5 mouse cellular contexts compared by ENCODE assay signal in the genomic region with DNA sequence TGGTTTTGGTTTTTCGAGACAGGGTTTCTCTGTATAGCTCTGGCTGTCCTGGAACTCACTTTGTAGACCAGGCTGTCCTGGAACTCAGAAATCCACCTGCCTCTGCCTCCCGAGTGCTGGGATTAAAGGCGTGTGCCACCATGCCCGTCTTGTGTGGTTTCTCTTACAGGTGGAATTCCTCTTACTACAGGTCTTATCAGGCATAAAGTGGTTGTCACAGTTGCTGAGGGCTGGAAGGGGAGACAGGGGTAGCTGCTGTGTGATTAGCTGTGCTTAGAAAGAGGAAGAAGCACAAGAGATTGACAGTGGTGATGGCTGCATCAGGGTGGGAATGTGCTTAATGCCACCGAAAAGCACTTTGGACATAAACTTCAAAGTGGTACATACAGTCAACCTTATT.
A peak's percentile ranks its signal among the peaks of the same experiment; 100 is the strongest.
DNase-seq lines count a peak whose midpoint lies in the region; ATAC-seq and TF ChIP-seq lines count a peak whose summit lies in the region.
"Not testable (repeated sequence)": the region's sequence is repeated elsewhere in the genome, so short reads cannot be mapped to it uniquely, and the experiment has no call there.

No protein-coding gene starts in this region.

- peak overlapping the region; percentile 37; the same call in 1 of the 2 replicates for H3K27ac ChIP-seq in MEL (ENCODE audit: control insufficient read depth, low read depth, low read length)

- ATAC-seq in common myeloid progenitor, adult 5-6 weeks (replicated peaks; ENCODE audit: low read depth, poor library complexity, severe bottlenecking): peak; percentile 94
- ATAC-seq in megakaryocyte-erythroid progenitor cell, adult 5-6 weeks (replicated peaks; ENCODE audit: low FRiP score, low TSS enrichment, poor library complexity, severe bottlenecking): peak; percentile 64; the same call in 1 of the 2 replicates

- not testable (repeated sequence) for H3K79me2 ChIP-seq in MEL (ENCODE audit: control insufficient read depth, insufficient read depth, low read length, poor library complexity)

- H3K4me1 ChIP-seq in MEL (ENCODE audit: control insufficient read depth in 1 of 2, insufficient read depth in 2 of 2, low read length in 2 of 2): not testable (repeated sequence)

- TF ChIP-seq EP300 in MEL (IDR thresholded peaks at IDR 0.05; ENCODE audit: low read depth in 1 of 2, low read length in 2 of 2): peak; percentile 45 to 61; a peak in 2 of 4 replicates

- peak overlapping the region in 1 of 2 experiments; percentile 43; a peak in 2 of 4 replicates for H3K4me3 ChIP-seq in MEL (ENCODE audit: control insufficient read depth in 1 of 2, insufficient read depth in 1 of 2, low read depth in 2 of 2, low read length in 2 of 2)

- not testable (repeated sequence) for H3K36me3 ChIP-seq in MEL (ENCODE audit: control insufficient read depth in 1 of 2, insufficient read depth in 2 of 2, low read length in 2 of 2)

- not testable (repeated sequence) for H3K9ac ChIP-seq in MEL (ENCODE audit: control insufficient read depth, low read depth, low read length, poor library complexity, severe bottlenecking)

- DNase-seq in MEL (ENCODE audit: low read depth, low spot score): peak; percentile 86
- DNase-seq in heart, adult 11 months: peak; percentile 36
- DNase-seq in thymus, postnatal 0 days (ENCODE audit: low spot score): peak; percentile 45

- not testable (repeated sequence) for H3K27me3 ChIP-seq in MEL (ENCODE audit: control insufficient read depth in 1 of 2, insufficient read depth in 2 of 2, low read length in 2 of 2)

- TF ChIP-seq POLR2A in MEL (IDR thresholded peaks at IDR 0.05; ENCODE audit: control insufficient read depth in 1 of 2, insufficient read depth in 1 of 2, low read depth in 1 of 2, low read length in 2 of 2, poor library complexity in 1 of 2): not testable (repeated sequence)

- TF ChIP-seq CTCF in MEL (IDR thresholded peaks at IDR 0.05 in 2 of 3, conservative IDR thresholded peaks at IDR 0.05 in 1 of 3; ENCODE audit: control insufficient read depth in 1 of 3, insufficient read depth in 1 of 3, low read depth in 2 of 3, low read length in 3 of 3, poor library complexity in 1 of 3, severe bottlenecking in 1 of 3): not testable (repeated sequence)

- not testable (repeated sequence) for TF ChIP-seq RAD21 in MEL (IDR thresholded peaks at IDR 0.05; ENCODE audit: low read depth, low read length)

- not testable (repeated sequence) for H3K9me3 ChIP-seq in MEL (replicated peaks; ENCODE audit: insufficient read depth, low read length)

TF ChIP-seq in MEL, 35 proteins besides CTCF, POLR2A, EP300 and RAD21:
- TF ChIP-seq SIN3A (IDR thresholded peaks at IDR 0.05; ENCODE audit: low read length): peak; percentile 59; the same call in 1 of the 2 replicates
- 0 out of 2 replicates have a peak, but pooled peaks have one; percentile 29 for TF ChIP-seq TBP (IDR thresholded peaks at IDR 0.05; ENCODE audit: low read depth, low read length)
- peak; percentile 69 for TF ChIP-seq GATA1 (IDR thresholded peaks at IDR 0.05; ENCODE audit: low read depth, low read length)
- TF ChIP-seq ETS1 (IDR thresholded peaks at IDR 0.05; ENCODE audit: low read depth, low read length): peak; percentile 43; the same call in 1 of the 2 replicates
- TF ChIP-seq TCF12 (IDR thresholded peaks at IDR 0.05; ENCODE audit: low read depth, low read length): 0 out of 2 replicates have a peak, but pooled peaks have one; percentile 35
- peak; percentile 15; the same call in 1 of the 2 replicates for TF ChIP-seq RCOR1 (IDR thresholded peaks at IDR 0.05; ENCODE audit: low read depth, low read length)
- TF ChIP-seq TAL1 (IDR thresholded peaks at IDR 0.05; ENCODE audit: low read length): peak; percentile 20; the same call in 1 of the 2 replicates

Comparison
In these comparisons a context has a peak if more than half of its experiments do, and no peak if none do; other contexts are left out.
1. DNase-seq: peak in every context shown above with its lines; median percentile 86 in MEL; 45 in thymus, postnatal 0 days; 36 in heart, adult 11 months.